Mouse (Mus musculus) thymus, adult 2 months (tissue): ENCODE measurements around the gene Fam222b.

Source experiments
- CTCF ChIP-seq: fragments of 200-500 bp; IDR thresholded peaks from 2 replicates; pipeline ENCODE4 v1.5.1; 2012; ENCODE audit warnings: mild to moderate bottlenecking, control low read depth, low read length, moderate library complexity, borderline replicate concordance; ENCODE audit not compliant: control insufficient read depth, poor library complexity, insufficient read depth; ENCODE audit errors: extremely low read depth
- POLR2A ChIP-seq: fragments of 200-500 bp; IDR thresholded peaks from 2 replicates; pipeline ENCODE4 v1.6.1; 2012; ENCODE audit warnings: mild to moderate bottlenecking, low read length, control low read depth, moderate library complexity; ENCODE audit not compliant: control insufficient read depth, poor library complexity, insufficient read depth; ENCODE audit errors: extremely low read depth

DNA sequence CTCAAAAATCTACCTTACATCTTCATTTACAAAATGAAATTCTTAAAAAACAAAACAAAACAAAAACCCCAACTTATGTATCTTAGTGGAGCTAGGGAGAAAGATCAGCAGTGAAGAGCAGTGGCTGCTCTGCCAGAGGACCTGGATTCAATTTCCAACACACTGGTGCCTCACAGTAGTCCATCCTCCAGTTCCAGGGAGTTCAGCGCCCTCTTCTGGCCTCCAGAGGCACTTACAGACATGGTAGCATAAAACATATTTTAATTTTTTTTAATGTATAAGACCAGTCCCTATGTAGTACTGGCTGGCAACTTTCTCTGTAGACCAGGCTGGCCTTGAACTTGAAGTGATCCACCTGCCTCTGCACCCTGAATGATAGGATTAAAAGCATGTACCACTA is 56.7 kb downstream of the Fam222b start:
- no peak for TF ChIP-seq CTCF
- TF ChIP-seq POLR2A: no peak
